Mouse (Mus musculus) cerebellum, adult 2 months (tissue): ENCODE measurements at regions not wholly inside any gene's neighbourhood (a gene's known extent, or its start where the extent isn't known, plus 50 kb on each side); places are given as distances from the start of the nearest gene placed in this dataset.

ENCODE experiments used
- DNase-seq, 2 experiments: peaks; one replicate each; pipeline ENCODE4 v3.0.0; 2021
- H3K27ac ChIP-seq: fragments of 200-500 bp; 2 replicates; pipeline ENCODE4 v1.5.1; 2012; ENCODE audit warnings: low read length, control low read depth, inconsistent platforms; ENCODE audit not compliant: insufficient read depth
- H3K27me3 ChIP-seq: fragments of 200-500 bp; 2 replicates; pipeline ENCODE4 v1.6.1; 2012; ENCODE audit warnings: inconsistent platforms, mild to moderate bottlenecking, low read length, moderate library complexity; ENCODE audit not compliant: control insufficient read depth, insufficient read depth
- H3K4me1 ChIP-seq: fragments of 200-500 bp; 2 replicates; pipeline ENCODE4 v1.6.1; 2011; ENCODE audit warnings: low read length; ENCODE audit not compliant: control insufficient read depth, insufficient read depth
- H3K4me3 ChIP-seq: fragments of 200-500 bp; replicated peaks from 2 replicates; pipeline ENCODE3; 2011; ENCODE audit warnings: mild to moderate bottlenecking, low read depth, low read length, control low read depth; ENCODE audit not compliant: insufficient read depth
- CTCF ChIP-seq: fragments of 200-500 bp; IDR thresholded peaks from 2 replicates; pipeline ENCODE4 v1.5.1; 2011; ENCODE audit warnings: low read depth, mild to moderate bottlenecking, control low read depth, low read length, moderate library complexity, borderline replicate concordance; ENCODE audit not compliant: insufficient read depth
- POLR2A ChIP-seq: fragments of 200-500 bp; IDR thresholded peaks from 2 replicates; pipeline ENCODE4 v1.6.1; 2011; ENCODE audit warnings: low read length, control low read depth, borderline replicate concordance; ENCODE audit not compliant: insufficient read depth
- WGBS: fragments of 180-500 bp; shearing (Covaris S2); methylation state at CpG from one replicate; pipeline ENCODE4 v1.1.7; 2018; 5-methylcytosine and 5-hydroxymethylcytosine counted together

DNA sequence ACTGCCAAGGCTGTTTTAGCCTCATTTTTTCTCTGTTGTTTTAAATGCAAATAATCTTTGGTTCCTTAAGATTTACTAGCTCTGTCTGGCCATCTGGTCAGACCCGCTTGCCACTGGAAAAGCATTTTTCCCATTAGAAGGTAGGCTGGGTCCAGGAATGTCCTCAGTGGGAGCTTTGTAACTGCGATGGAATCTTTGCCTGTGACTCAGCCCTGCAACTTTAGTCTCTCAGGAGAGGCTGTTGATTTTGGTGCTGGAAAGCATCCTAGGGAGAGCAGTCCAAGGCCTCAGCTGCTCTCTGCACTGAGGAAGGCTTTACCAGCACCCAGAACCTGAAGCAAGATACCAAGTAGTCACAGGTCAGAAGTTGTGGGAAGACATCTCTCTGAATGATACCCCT lies 205.8 kb downstream of the Fndc1 start:
- H3K27ac ChIP-seq, result no peak overlapping the region
- H3K4me3 ChIP-seq, result no peak overlapping the region
- TF ChIP-seq POLR2A (no peak), CTCF (no peak)
- no peaks in the 10 kb centered on the region for H3K27me3 ChIP-seq
- no peaks in the 10 kb centered on the region for H3K4me1 ChIP-seq
- DNase-seq, result no peak
- 86% methylated on average over 2 of the region's 2 CpGs for WGBS

DNA sequence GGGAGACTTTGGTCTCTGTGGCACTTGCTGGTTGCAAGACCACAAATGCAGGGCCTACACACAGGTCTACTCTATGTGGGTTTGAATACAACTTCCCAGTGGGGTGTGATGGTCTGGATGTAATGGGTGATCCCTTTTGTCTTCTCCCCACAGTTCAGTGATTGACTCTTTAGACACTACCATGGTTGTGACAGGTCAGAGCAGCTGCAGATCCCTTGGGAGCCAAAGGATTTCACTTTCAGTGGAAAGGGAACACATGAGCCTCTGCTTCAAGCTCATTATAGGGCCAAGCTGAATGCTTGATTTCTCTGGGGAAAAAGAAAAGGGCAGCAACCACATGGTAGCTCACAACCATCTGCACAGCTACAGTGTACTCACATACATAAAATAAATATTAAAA lies 206.9 kb downstream of the Fndc1 start:
- no peak overlapping the region for H3K4me3 ChIP-seq
- DNase-seq, result no peak
- H3K4me1 ChIP-seq, result no peaks in the 10 kb centered on the region
- no peaks in the 10 kb centered on the region for H3K27me3 ChIP-seq
- TF ChIP-seq POLR2A, result no peak
- no peak for TF ChIP-seq CTCF
- H3K27ac ChIP-seq, result no peak overlapping the region

DNA sequence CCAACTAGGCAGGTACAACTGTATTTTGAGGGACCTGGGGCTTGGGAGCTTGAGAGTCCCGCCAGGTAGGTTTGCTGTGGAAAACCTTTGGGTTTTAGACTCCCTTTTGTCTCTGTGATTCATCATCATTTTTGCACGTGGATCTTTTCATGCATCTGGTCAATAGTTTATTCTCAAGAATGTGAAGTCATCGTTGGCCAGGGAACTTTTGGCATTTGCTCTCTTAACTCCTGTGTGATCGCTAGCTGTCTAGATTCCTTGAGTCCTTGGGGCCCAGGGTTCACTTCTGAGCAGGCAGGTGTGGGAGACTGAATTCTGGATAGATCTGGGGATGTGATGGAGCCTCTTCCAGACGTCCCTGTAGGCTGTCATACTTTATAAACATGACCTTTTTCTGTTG lies 207.5 kb downstream of the Fndc1 start:
- no peaks in the 10 kb centered on the region for H3K27me3 ChIP-seq
- WGBS, result 64% methylated on average over 5 of the region's 5 CpGs
- TF ChIP-seq CTCF, result no peak
- TF ChIP-seq POLR2A, result no peak
- H3K4me1 ChIP-seq, result no peaks in the 10 kb centered on the region
- H3K4me3 ChIP-seq, result no peak overlapping the region
- no peak overlapping the region for H3K27ac ChIP-seq
- no peak for DNase-seq

DNA sequence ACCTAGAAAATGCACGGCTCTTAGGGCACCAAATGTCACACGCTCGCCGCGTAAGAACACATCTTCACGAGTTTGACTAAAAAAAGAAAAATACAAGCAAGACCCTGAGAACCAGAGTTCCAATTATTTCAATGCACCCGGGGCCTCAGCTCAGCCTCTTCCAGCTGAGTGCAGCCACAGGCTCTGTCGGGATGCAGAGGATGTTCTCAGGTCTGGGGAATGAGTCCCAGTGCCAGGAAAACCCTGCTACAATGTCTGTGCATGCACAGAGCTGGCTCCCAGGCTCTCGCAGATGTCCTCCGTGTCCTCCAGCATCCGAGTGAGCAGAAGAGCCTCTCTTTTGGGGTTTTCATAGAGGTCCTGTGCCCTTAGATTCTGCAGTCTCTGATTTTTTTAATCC lies 219.1 kb downstream of the Fndc1 start:
- H3K27ac ChIP-seq, result no peak overlapping the region
- H3K4me3 ChIP-seq, result no peak overlapping the region
- DNase-seq, result peak; percentile 9 to 10
- TF ChIP-seq POLR2A, result no peak
- no peak for TF ChIP-seq CTCF
- 23% methylated on average over 11 of the region's 11 CpGs for WGBS
- no peaks in the 10 kb centered on the region for H3K4me1 ChIP-seq
- H3K27me3 ChIP-seq, result no peaks in the 10 kb centered on the region

DNA sequence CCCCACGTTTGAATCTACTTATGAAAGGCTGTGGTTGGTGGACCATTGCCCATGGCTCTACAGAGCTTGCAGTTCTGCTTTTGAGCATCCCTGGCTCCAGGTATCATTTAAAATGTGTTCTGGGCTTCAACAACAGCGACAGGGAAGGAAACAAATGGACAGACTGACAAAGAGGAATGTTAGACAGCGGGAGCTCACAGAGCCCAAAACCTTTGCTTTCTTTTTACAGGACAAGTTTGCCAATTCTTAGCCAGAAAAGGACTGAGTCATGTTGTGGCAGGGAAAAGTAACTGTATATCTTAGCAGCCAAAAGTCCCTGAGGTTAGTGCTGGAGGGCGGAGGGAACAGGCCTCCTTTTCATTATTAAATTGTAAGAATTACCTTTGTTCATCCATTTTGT lies 219.7 kb downstream of the Fndc1 start:
- no peak for TF ChIP-seq CTCF
- TF ChIP-seq POLR2A, result no peak
- H3K27me3 ChIP-seq, result no peaks in the 10 kb centered on the region; the same call in 1 of the 2 replicates
- 68% methylated on average over 4 of the region's 4 CpGs for WGBS
- no peaks in the 10 kb centered on the region for H3K4me1 ChIP-seq
- no peak for DNase-seq
- no peak overlapping the region for H3K27ac ChIP-seq
- H3K4me3 ChIP-seq, result no peak overlapping the region

DNA sequence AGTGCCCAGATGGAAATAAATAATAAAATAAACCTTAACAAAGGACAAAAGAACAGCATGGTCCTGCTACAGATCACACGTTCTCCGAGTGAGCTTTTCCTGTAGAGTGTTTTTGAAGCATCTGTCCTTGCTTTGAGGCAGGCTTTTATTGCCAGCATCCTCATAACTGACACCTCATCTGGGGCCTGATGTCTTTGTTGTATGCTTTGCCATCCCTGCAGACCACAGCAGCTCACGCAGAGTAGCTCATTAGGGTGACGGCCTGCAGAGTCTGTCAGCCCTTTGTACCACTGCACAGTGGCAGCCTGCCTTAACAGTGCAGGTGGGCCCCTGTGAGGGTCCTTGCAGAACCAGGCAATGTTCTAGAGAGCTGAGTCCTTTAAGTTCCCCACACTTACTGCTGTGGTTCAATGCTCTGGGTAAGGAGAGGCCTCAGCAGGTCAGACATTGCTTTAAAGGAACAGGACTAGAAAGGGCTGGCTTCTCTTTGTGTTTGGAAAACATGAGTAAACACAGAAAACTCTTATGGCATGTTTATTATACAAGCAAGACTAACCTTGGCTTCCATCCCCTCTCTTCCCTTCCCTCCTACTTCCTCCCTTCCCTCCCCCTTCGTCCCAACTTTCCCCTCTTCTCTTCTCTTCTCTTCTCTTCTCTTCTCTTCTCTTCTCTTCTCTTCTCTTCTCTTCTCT lies 219.7 kb upstream of the Unc93a2 start:
- no peak for DNase-seq
- no peak for TF ChIP-seq CTCF
- no peak for TF ChIP-seq POLR2A
- H3K4me1 ChIP-seq, result no peaks in the 10 kb centered on the region
- H3K27ac ChIP-seq, result no peak overlapping the region
- no peak overlapping the region for H3K4me3 ChIP-seq
- no peaks in the 10 kb centered on the region; the same call in 1 of the 2 replicates for H3K27me3 ChIP-seq
- 59% methylated on average over 5 of the region's 5 CpGs for WGBS

DNA sequence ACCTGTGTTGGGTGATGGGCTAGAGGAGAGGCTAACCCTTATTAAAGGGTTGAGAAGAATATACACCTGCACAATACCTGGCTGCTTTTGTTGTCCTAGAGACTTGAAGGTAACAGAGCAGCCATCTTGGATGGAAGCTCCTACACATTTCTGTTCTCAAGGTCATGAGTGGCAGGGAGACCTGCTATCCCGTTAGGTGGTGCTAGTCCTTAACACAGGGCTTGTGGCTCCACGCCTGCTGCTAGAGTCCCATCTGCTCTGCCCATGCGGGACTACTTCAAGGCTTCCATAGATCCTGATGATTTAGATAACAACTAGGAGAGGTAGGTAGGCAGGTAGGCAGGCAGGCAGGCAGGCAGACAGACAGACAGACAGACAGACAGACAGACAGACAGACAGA lies 218.8 kb upstream of the Unc93a2 start:
- Histone ChIP-seq H3K27ac (no peak overlapping the region), H3K4me3 (no peak overlapping the region), H3K4me1 (no peaks in the 10 kb centered on the region), H3K27me3 (no peaks in the 10 kb centered on the region; the same call in 1 of the 2 replicates)
- 86% methylated on average over 3 of the region's 3 CpGs for WGBS
- TF ChIP-seq CTCF (no peak), POLR2A (no peak)
- DNase-seq, result no peak

DNA sequence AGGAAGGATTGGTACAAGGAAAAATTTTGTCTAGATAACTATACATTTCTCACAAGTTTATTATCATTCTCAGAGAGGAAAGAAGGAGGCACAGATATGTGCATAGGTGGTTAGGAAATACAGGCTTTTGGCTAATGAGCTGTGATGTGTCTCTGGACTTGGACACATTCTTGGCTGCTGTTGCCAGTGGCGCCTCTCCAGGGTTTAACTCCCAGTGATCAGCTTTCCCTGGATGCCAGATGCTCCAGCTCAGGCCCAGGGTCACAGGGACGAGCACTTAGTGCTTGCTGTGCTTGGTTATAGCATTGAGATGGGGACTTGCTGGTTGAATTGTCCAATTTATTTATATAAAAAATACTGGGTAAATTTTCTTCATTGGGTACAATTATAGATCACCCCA lies 215.3 kb upstream of the Unc93a2 start:
- no peak overlapping the region for H3K27ac ChIP-seq
- no peaks in the 10 kb centered on the region for H3K4me1 ChIP-seq
- no peaks in the 10 kb centered on the region; the same call in 1 of the 2 replicates for H3K27me3 ChIP-seq
- no peak overlapping the region for H3K4me3 ChIP-seq
- TF ChIP-seq POLR2A, result no peak
- TF ChIP-seq CTCF, result no peak
- 28% methylated on average over 2 of the region's 2 CpGs for WGBS
- no peak for DNase-seq

DNA sequence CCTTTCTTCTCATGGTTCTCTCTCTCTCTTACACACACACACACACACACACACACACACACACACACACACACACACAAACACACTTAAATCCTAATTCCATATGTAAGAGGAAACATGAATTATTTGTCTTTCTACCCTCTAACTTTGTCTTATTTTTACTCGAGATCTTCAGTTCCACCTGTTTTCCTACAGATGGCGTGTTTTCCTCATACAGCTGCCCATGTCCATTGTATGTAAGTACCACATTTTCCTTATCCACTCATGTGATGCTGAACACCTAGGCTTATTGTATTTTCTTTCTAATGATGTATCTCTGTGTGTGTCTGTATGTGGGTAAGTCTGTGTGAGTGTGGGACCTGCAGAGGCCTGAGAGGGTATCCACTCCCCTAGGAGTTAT lies 212.2 kb upstream of the Unc93a2 start:
- WGBS, result 53% methylated on average over 2 of the region's 2 CpGs
- H3K27ac ChIP-seq, result no peak overlapping the region
- DNase-seq, result no peak
- no peak overlapping the region for H3K4me3 ChIP-seq
- H3K27me3 ChIP-seq, result no peaks in the 10 kb centered on the region
- H3K4me1 ChIP-seq, result no peaks in the 10 kb centered on the region
- TF ChIP-seq CTCF (no peak), POLR2A (no peak)
